Mouse (Mus musculus) CH12.LX (cell line): ENCODE results near the gene Rfx2. TPM values are rescaled to one million over a fixed set of nuclear protein-coding genes. Genes with fewer than 3 reads are reported as not detected.

Experiments
- DNase-seq: peaks from one replicate; pipeline ENCODE4 v3.0.0-alpha.2; 2013; ENCODE audit errors: extremely low read depth
- H3K27ac ChIP-seq: 2 replicates; pipeline ENCODE4 v1.5.1; 2012; ENCODE audit warnings: low read depth, mild to moderate bottlenecking, control low read depth, moderate library complexity; ENCODE audit not compliant: insufficient read depth
- H3K27me3 ChIP-seq: replicated peaks from 2 replicates; pipeline ENCODE3; 2012; ENCODE audit warnings: inconsistent platforms
- H3K36me3 ChIP-seq, 2 experiments: replicated peaks in 1 of 2; 2 replicates each; pipeline versions ENCODE3 to v1.6.1; 2012; ENCODE audit warnings: inconsistent platforms in 1 of 2, low read length in 1 of 2, mild to moderate bottlenecking in 1 of 2, mixed read lengths in 1 of 2, moderate library complexity in 1 of 2; ENCODE audit not compliant: control insufficient read depth in 1 of 2, insufficient read depth in 1 of 2
- H3K4me1 ChIP-seq, 2 experiments: 2 replicates each; pipeline ENCODE4 v1.6.1; 2012; ENCODE audit warnings: inconsistent platforms in 1 of 2, moderate library complexity in 1 of 2; ENCODE audit not compliant: insufficient read depth in 2 of 2, control insufficient read depth in 1 of 2
- H3K4me2 ChIP-seq: 2 replicates; pipeline ENCODE4 v1.6.1; 2012; ENCODE audit warnings: low read depth, mild to moderate bottlenecking, control low read depth; ENCODE audit not compliant: poor library complexity, insufficient read depth, severe bottlenecking
- H3K4me3 ChIP-seq, 3 experiments: fragments of 150-350 bp in 1 of 3; sonication (generic) in 1 of 3; replicated peaks in 1 of 3; 2 replicates each; pipeline versions ENCODE3 to v1.5.1; 2011 to 2012; ENCODE audit warnings: low read depth in 2 of 3, low read length in 2 of 3, mild to moderate bottlenecking in 2 of 3, moderate library complexity in 2 of 3, control low read depth in 1 of 3, improper control_type of control experiment in 1 of 3, inconsistent platforms in 1 of 3, mixed read lengths in 1 of 3; ENCODE audit not compliant: poor library complexity in 1 of 3
- H3K79me2 ChIP-seq: replicated peaks from 2 replicates; pipeline ENCODE4 v1.6.1; 2012; ENCODE audit warnings: mild to moderate bottlenecking, moderate library complexity; ENCODE audit not compliant: control insufficient read depth, poor library complexity, insufficient read depth, severe bottlenecking; ENCODE audit errors: extremely low read depth
- H3K9ac ChIP-seq: 2 replicates; pipeline ENCODE4 v1.6.1; 2012; ENCODE audit warnings: low read depth, mild to moderate bottlenecking, control low read depth, moderate library complexity; ENCODE audit not compliant: insufficient read depth
- H3K9me3 ChIP-seq: replicated peaks from 2 replicates; pipeline ENCODE3; 2012; ENCODE audit warnings: low read length, inconsistent platforms, mixed read lengths
- BHLHE40 ChIP-seq: IDR thresholded peaks from 2 replicates; pipeline ENCODE4 v1.6.1; 2011; ENCODE audit warnings: mild to moderate bottlenecking, low read depth, low read length, improper control_type of control experiment
- CHD2 ChIP-seq: IDR thresholded peaks from 2 replicates; pipeline ENCODE4 v1.6.1; 2011; ENCODE audit warnings: low read length, improper control_type of control experiment
- ELF1 ChIP-seq: IDR thresholded peaks from 2 replicates; pipeline ENCODE4 v1.6.1; 2014; ENCODE audit warnings: low read depth, mild to moderate bottlenecking, inconsistent platforms, low read length, improper control_type of control experiment
- EP300 ChIP-seq: IDR thresholded peaks from 2 replicates; pipeline ENCODE4 v1.6.1; 2011; ENCODE audit warnings: low read length, improper control_type of control experiment
- ETS1 ChIP-seq: conservative IDR thresholded peaks from 2 replicates; pipeline ENCODE4 v1.6.1; 2012; ENCODE audit warnings: low read depth, mild to moderate bottlenecking, inconsistent platforms, low read length, improper control_type of control experiment, moderate library complexity
- HCFC1 ChIP-seq: IDR thresholded peaks from 2 replicates; pipeline ENCODE4 v1.6.1; 2012; ENCODE audit warnings: low read depth, mild to moderate bottlenecking, inconsistent platforms, low read length, improper control_type of control experiment
- JUN ChIP-seq: IDR thresholded peaks from 2 replicates; pipeline ENCODE4 v1.6.1; 2011; ENCODE audit warnings: low read depth, mild to moderate bottlenecking, low read length, improper control_type of control experiment, moderate library complexity; ENCODE audit not compliant: insufficient read depth
- JUND ChIP-seq: conservative IDR thresholded peaks from 2 replicates; pipeline ENCODE4 v1.6.1; 2011; ENCODE audit warnings: low read depth, low read length, improper control_type of control experiment
- KAT2A ChIP-seq: IDR thresholded peaks from 2 replicates; pipeline ENCODE4 v1.6.1; 2012; ENCODE audit warnings: low read length, improper control_type of control experiment, inconsistent platforms; ENCODE audit not compliant: insufficient replicate concordance
- MAZ ChIP-seq: IDR thresholded peaks from 2 replicates; pipeline ENCODE4 v1.6.1; 2012; ENCODE audit warnings: low read depth, mild to moderate bottlenecking, inconsistent platforms, low read length, improper control_type of control experiment, moderate library complexity
- MYC ChIP-seq: IDR thresholded peaks from 2 replicates; pipeline ENCODE4 v1.6.1; 2011; ENCODE audit warnings: low read depth, mild to moderate bottlenecking, improper control_type of control experiment, low read length
- NELFE ChIP-seq: IDR thresholded peaks from 2 replicates; pipeline ENCODE4 v1.6.1; 2011; ENCODE audit warnings: low read depth, low read length, improper control_type of control experiment
- PAX5 ChIP-seq: IDR thresholded peaks from 2 replicates; pipeline ENCODE4 v1.6.1; 2012; ENCODE audit warnings: low read length, inconsistent platforms, mixed read lengths
- SIN3A ChIP-seq: IDR thresholded peaks from 2 replicates; pipeline ENCODE4 v1.6.1; 2012; ENCODE audit warnings: low read length, improper control_type of control experiment, inconsistent platforms
- TBP ChIP-seq: conservative IDR thresholded peaks from 2 replicates; pipeline ENCODE4 v1.6.1; 2011; ENCODE audit warnings: low read depth, low read length, improper control_type of control experiment
- TCF12 ChIP-seq: IDR thresholded peaks from 2 replicates; pipeline ENCODE4 v1.6.1; 2014; ENCODE audit warnings: low read depth, mild to moderate bottlenecking, inconsistent platforms, low read length, improper control_type of control experiment
- USF1 ChIP-seq: IDR thresholded peaks from 2 replicates; pipeline ENCODE4 v1.6.1; 2014; ENCODE audit warnings: low read depth, mild to moderate bottlenecking, inconsistent platforms, low read length, improper control_type of control experiment
- USF2 ChIP-seq: conservative IDR thresholded peaks from 2 replicates; pipeline ENCODE4 v1.6.1; 2011; ENCODE audit warnings: low read depth, low read length, improper control_type of control experiment
- ZC3H11A ChIP-seq: IDR thresholded peaks from 2 replicates; pipeline ENCODE4 v1.6.1; 2012; ENCODE audit warnings: low read depth, mild to moderate bottlenecking, inconsistent platforms, low read length, improper control_type of control experiment
- ZKSCAN1 ChIP-seq: IDR thresholded peaks from 2 replicates; pipeline ENCODE4 v1.6.1; 2012; ENCODE audit warnings: low read depth, inconsistent platforms, low read length, improper control_type of control experiment, borderline replicate concordance
- dilution Hi-C: fragments of 300-500 bp; cut with MboI; formaldehyde crosslinking; loops from 2 replicates; pipeline ENCODE4 v1.14.3; 2020; ENCODE audit warnings: low sequenced_read_pairs; ENCODE audit not compliant: extremely low pct_unique_long_range_greater_than_20kb, extremely low pct_ligation_motif_present
- in situ Hi-C: fragments of 300-500 bp; cut with MboI; formaldehyde crosslinking; loops from 3 replicates; pipeline ENCODE4 v1.14.3; 2019; ENCODE audit warnings: low sequenced_read_pairs, low pct_ligation_motif_present, low pct_unique_long_range_greater_than_20kb, mixed read lengths
- polyA plus RNA-seq: library from polyadenylated mRNA; unstranded; fragments of >175 nt; gene quantifications from 2 replicates; pipeline ENCODE4 v1.2.1, GENCODE M21; 2012; ENCODE audit warnings: low read depth; ENCODE audit not compliant: insufficient read length
- total RNA-seq, 2 experiments: library from RNA; depleted of rRNA; stranded (reverse); fragments of 300-350 nt in 1 of 2; fragments of >200 nt in 1 of 2; gene quantifications; 2 replicates each; pipeline ENCODE4 v1.2.3; 2012 to 2014

The Rfx2 gene
- total and polyA plus RNA-seq, 3 experiments: 0.16 to 1.1 (median 0.34) TPM

DNA sequence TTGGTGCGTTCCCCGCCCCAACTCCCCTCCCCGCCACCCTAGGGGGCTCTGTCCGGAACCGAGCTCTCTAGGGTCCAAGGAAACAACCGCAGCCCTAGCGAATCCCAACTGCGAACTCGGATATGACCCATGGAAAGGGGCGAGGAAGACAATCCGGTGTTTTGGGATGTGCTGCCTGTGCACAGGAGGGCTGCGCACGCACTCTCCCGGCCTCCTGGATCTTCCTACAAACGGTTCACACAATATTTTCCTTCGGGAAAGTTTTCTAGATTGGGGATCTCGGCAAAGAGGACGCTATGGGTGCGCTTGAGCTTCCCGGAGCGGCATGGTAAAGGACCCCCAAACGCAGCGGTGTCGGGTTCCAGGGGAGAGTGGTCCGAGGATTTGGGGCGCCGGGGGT lies 1.0 kb downstream of the Rfx2 start:
- TF ChIP-seq PAX5: no peak
- TF ChIP-seq ZC3H11A: no peak
- TF ChIP-seq MAZ: no peak
- no peak for TF ChIP-seq ELF1
- no peak for TF ChIP-seq USF1
- no peak for TF ChIP-seq ETS1
- TF ChIP-seq TCF12: no peak
- TF ChIP-seq CHD2: no peak
- TF ChIP-seq EP300: no peak
- TF ChIP-seq JUND: no peak
- TF ChIP-seq TBP: no peak
- no peak for TF ChIP-seq KAT2A
- no peak for TF ChIP-seq ZKSCAN1
- TF ChIP-seq JUN: no peak
- no peak for TF ChIP-seq USF2
- TF ChIP-seq SIN3A: no peak
- no peak for TF ChIP-seq HCFC1
- no peak for DNase-seq
- Histone ChIP-seq H3K79me2 (no peaks in the 10 kb centered on the region), H3K4me2 (no peak overlapping the region), H3K9ac (no peak overlapping the region), H3K36me3 (no peaks in the 10 kb centered on the region), H3K4me1 (peaks cover 0 to 4% of the 10 kb centered on the region in 2 experiments; a peak in 2 of 4 replicates), H3K27ac (no peak overlapping the region), H3K27me3 (peaks cover 79% of the 10 kb centered on the region), H3K9me3 (no peaks in the 10 kb centered on the region), H3K4me3 (no peak overlapping the region)
- dilution Hi-C loops: no loop called here
- in situ Hi-C loops: no loop called here

DNA sequence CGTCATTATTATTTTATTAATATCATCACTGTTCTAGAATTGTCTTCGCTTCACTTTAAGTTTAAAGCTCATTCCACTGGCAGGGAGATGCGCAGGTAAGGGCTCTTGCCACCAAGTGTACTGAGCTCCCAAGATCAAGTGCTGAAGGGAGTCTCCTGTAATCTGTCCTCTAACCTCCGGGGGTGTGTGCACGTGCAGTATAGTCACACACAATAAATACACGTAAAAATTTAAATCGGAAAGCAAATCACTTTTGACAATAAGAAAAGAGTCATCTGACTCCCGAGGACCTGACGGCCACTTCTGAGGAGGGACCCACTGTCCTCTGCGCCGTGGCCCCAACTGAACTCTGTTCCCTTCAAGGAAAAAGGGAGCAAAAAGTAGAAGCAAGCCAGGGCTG lies 1.6 kb downstream of the Rfx2 start:
- no peak for DNase-seq
- dilution Hi-C loops (no loop called here), in situ Hi-C loops (no loop called here)
- no peaks in the 10 kb centered on the region for H3K9me3 ChIP-seq
- H3K27me3 ChIP-seq: peaks cover 81% of the 10 kb centered on the region
- H3K36me3 ChIP-seq: no peaks in the 10 kb centered on the region
- peaks cover 0 to 4% of the 10 kb centered on the region in 2 experiments; a peak in 2 of 4 replicates for H3K4me1 ChIP-seq
- no peak overlapping the region for H3K4me2 ChIP-seq
- no peak overlapping the region for H3K4me3 ChIP-seq
- H3K27ac ChIP-seq: no peak overlapping the region
- no peaks in the 10 kb centered on the region for H3K79me2 ChIP-seq
- no peak overlapping the region for H3K9ac ChIP-seq
- TF ChIP-seq TBP (no peak), ZC3H11A (no peak), BHLHE40 (0 out of 2 replicates have a peak, but pooled peaks have one; percentile 28), MYC (no peak), NELFE (no peak), ELF1 (no peak)
